Mouse (Mus musculus): ENCODE measurements around the gene Acin1.

Acin1 gene

DNA sequence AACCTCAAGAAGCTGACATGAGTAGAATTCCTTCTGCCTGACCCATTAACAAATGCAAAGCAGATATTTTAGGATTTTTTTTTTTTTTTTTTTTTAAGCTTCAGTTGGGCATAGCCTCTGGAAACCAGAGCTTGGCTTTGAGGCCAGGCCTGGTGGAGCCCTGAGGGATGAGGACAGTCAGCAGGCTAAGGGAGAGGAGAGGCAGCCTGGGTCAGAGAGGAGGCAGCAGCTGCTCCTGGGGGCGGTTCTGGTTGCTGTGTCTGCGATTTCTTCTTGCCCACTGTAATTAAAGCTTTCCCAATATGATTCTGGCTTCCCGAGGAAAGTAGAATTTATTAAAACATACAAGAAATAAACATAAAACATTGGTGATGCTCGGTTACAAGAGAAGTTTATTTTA lies 77.5 kb downstream of the Acin1 start:
- DNase-seq (ENCODE audit: low read depth, low spot score): no peak

GRCm38 (mm10) chr14:54607226-54607625 lies 79.5 kb downstream of the Acin1 start:
- no peak for DNase-seq (ENCODE audit: low read depth, low spot score)

- DNase-seq (ENCODE audit: low read depth, low spot score): peak; percentile 85
These were observed 80.9 kb downstream of the Acin1 start, which contains the start of gene 4931414P19Rik for GRCm38 (mm10) chr14:54605752-54606321. Gene 4931414P19Rik, minus strand, starts transcription at chr14:54605993.

DNA sequence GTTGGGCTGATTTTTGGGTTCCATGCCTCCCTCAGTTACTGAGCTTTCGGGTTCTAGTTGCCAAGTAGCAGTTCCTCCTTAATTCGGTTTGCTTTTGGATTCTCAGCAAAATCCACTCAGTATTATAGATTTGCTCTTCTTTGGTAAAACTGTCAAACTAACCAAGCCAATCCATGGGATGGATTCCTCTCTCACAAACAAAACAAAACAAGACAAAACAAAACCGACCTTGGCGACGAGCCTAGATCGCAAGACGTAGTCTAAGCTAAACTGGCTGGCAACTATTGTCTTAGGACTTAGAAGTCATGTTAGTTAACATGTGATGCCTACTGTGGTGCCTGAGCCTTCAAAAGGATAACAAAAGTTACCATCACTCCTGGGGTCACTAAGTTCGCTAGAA lies 83.0 kb downstream of the Acin1 start:
- DNase-seq (ENCODE audit: low read depth, low spot score): no peak

DNA sequence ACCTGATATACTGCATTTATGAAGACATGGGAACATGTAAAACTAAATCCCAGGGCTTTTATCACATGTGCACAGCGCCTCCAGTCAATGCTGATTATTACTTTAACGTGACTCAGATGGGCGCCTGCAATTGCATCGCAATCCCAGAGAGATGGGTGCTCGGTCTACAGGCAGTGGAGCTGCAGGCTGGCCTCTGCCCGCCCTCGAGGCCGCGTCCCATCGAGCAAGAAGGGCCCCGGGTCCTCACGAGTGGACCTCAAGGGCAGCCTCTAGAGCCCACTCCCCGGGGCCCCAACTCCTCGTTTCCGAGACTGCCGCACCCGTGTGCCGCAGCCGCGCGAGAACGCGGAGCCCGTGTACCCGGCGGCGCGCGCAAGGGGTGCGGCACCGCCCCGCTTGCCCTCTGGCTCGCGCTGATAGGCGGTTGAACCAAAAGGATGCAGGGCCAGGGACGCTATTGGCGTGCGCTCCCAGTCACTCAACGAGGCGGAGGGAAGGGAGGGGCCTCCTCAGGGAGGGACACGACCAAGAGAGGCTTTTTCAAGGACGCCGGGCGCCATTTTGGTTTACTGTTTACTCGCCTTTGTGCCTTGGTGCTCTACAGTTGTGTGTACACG lies 83.6 kb downstream of the Acin1 start:
- DNase-seq (ENCODE audit: low read depth, low spot score): peak; percentile 98

- no peak for DNase-seq (ENCODE audit: low read depth, low spot score)
These were observed 84.1 kb downstream of the Acin1 start for GRCm38 (mm10) chr14:54602613-54603012.

GRCm38 (mm10) chr14:54601601-54602000 lies 85.1 kb downstream of the Acin1 start:
- no peak for DNase-seq (ENCODE audit: low read depth, low spot score)

GRCm38 (mm10) chr14:54597084-54597483 lies 89.6 kb downstream of the Acin1 start:
- DNase-seq (ENCODE audit: low read depth, low spot score): peak; percentile 66

DNA sequence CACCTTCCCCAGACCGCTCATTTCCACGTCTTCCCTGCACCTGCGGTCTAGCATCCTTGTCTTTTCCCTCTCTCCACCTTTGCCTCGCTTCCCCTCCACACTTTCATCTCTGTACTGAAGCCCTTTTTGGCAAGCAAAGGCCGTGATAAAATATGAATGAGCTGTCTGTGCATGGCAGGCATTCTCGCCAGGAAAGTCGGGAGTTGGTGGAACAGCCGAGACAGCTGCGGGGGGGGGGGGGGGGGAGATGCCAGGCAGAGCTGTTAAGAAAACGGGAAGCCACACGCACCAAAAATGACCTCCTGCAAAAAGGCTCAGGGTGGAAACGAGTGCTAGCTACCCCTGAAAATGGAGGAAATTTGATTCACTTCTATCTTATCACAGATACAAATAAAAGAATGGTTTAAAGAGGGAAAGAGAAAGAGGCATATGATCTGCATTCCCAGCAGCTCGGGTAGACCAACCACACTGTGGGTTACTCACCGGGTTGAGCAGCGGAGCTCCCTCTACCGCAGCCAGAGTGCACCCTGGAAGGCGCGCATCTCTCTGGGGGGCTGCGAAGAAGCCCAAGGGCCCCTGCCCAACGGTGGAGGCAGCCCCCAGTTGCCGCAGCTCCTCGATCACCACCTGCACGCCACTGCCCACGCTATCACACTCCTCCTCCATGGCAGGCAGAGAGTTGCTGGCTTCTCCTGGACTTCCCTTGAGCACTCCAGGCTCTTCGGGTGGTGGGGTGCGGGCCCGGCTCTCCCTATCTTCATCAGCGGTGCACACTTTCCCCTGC lies 91.9 kb downstream of the Acin1 start:
- no peak for DNase-seq (ENCODE audit: low read depth, low spot score)

GRCm38 (mm10) chr14:54594055-54594454 lies 92.7 kb downstream of the Acin1 start:
- peak; percentile 26 for DNase-seq (ENCODE audit: low read depth, low spot score)

GRCm38 (mm10) chr14:54592319-54592934 lies 94.3 kb downstream of the Acin1 start:
- no peak for DNase-seq (ENCODE audit: low read depth, low spot score)
